Mouse (Mus musculus) thymus, adult 18-20 months (tissue): ENCODE data around the gene C5ar2.
A peak's percentile ranks its signal among the peaks of the same experiment; 100 is the strongest.
"Not testable (repeated sequence)": the region's sequence is repeated elsewhere in the genome, so short reads cannot be mapped to it uniquely, and the experiment has no call there.

Experiments
- DNase-seq, 2 experiments: peaks; one replicate each; pipeline ENCODE4 v3.0.0; 2022; ENCODE audit warnings: mixed read lengths in 2 of 2

The C5ar2 gene

DNA sequence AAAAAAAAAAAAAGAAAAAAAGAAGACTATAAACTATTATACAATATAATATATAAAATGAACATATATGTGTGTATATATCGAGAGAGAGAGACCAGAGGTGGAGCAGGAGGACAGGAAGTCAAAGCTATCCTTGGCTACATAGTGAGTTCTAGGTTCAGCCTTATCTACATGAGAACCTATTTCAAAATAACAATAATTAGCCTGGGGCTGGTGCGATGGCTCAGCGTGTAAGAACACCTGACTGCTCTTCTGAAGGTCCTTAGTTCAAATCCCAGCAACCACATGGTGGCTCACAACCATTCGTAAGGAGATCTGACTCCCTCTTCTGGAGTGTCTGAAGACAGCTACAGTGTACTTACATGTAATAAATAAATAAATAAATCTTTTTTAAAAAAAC is 12.0 kb upstream of the C5ar2 start:
- not testable (repeated sequence) for DNase-seq

DNA sequence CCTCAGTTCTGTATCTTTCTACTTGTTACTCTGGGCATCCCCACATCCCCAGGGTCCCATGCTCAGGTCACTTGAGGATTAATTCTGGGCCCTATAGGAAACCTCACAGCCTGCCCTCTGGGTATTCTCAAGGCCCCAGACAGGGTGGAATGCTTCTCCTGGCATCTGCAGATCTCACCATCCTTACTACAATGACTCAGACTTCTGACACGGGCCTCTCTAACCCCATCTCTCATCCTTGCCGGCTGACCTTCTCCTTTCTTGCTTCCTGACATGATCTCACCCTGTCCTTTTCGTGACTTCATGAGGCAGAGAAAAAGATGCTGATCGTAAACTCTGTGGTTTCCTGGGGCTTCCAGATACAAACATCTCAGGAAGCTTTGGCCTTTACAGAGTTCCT is 10.2 kb upstream of the C5ar2 start:
- DNase-seq: no peak

DNA sequence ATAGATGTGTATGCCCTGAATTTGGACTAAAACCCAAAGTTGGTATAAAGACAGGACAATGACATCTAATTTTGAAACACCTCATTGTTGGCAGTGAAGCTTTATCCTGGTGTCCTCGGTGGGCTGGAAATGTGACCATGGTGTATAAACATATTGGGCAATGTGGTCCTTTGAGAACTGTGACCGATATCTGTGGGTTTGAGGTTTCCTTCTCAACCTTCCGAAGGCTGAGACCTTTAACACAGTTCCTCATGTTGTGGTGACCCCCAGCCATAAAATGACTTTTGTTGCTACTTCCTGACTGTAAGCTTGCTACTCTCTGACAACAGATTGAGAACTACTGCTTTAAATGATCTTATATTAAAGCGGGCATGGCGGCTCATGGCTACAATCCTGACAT is 6.7 kb upstream of the C5ar2 start:
- no peak for DNase-seq

DNA sequence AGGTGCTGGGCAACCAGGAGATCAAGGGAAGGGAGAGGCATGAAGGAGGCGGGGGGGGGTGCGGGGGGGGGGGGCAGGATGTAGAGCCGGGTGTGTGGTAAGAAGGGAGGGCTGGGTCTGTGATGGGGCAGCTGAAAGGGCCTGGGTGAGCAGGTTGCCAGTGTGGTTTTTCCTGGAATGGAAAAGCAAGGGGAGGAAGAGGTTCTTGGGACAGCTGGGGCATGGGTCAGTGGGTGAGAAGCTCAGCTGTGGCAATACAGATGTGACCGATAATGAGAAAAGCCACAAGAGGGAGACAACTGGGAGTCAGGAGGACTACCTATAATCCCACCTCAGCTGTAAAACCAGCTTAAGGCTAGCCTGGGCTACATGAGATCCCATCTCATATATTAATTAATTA is 2.0 kb upstream of the C5ar2 start:
- no peak for DNase-seq

DNA sequence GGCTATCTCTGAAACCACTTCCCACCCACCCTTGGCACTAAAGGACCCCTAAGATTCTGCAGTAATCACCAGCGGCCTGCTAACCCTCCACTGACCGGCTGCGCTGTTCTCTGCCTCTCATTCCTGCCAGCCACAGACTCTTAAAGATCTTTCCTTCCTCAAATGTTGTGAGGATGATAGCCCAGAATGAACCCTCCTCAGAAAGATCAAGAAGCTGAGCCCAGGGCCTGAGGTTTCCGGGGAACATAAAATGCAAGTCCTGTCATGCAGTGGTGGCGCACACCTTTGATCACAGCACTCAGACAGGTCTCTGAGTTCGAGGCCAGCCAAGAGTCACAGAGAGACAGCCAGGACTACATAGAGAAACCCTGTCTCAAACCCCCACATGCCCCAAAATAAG is 1.8 kb downstream of the C5ar2 start:
- DNase-seq: no peak

DNA sequence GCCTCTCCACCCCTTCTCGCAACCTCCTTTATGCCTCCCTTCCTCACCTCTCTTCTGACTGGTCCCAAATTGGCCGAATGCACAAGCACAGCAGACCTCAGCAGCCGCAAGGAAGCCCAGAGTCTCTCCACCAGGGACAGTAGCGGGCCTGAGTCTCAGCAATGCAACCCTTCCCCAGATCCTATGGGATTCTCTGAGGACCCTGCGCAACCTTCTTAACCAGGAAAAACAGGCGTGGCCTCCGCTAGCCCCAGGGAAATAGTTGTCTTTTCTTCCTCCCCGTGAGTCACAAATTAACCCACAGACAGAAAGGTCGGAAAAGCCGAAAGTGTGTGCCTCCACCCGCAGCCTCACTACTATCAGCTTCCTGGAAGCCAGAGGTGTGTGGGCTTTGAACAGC is 2.2 kb downstream of the C5ar2 start:
- no peak for DNase-seq

DNA sequence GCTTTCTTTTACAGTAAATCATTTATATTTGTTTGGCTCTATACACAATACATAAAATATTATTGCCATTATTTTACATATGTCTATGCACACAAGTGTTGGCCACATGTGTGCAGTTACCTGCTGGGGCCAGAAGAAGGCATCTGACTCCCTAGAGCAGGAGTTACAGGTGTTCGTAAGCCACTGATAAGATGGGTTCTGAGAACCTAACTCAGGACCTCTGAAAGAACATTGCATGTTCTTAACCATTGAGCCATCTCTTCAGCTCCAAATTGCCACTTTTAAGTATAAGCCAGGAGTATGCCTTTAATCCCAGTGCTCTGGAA is 3.0 kb downstream of the C5ar2 start:
- no peak for DNase-seq

DNA sequence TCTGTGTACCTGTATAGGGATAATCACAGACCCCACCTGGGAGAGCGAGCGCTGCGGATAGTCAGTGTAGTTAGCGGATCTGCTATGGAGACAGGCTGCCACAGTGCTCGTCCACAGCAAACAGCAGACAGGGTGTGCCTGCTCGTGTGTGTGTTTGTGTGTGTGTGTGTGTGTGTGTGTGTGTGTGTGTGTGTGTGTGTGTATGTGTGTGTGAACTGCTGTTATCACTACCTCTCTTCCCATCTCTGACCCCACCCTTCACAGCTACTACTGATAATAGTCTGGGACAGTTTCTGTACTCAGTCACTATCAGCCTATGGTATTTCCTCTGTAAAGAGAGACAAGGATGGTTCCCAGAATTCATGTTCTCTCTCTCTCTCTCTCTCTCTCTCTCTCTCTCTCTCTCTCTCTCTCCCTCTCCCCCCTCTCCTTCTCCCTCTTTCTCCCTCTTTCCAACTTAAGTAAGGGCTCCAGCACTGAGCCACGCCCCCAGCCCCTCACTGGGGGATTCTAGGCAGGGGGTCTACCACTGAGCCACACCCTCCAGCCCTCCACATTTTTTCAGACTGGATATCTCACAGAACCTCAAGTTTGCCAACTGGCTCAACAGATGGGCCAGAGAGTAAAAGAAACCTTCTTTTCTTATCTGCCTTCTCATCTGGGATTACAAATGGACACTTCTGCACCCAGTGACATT is 3.5 kb downstream of the C5ar2 start:
- no peak for DNase-seq

DNA sequence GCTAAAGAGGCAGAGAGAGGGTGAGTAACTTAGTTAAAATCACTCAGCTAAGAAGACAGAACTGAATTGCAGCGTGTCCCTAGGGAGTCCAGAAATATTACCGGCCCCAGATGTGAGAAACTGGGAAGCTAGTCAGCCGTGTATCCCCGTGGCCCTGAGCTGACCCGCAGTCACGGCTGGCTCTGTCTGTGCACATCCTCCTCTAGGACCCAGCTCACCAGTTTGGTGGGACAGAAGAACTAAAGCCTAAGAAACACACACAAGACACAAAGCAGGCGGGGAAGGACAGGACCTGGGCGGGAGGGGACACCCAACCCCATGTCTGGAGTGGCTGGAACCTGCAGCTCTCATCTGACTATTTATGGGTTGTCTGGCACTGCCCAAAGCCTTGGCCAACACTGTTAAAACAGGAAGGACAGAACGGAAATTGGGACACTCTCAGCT is 4.4 kb downstream of the C5ar2 start:
- no peak for DNase-seq

DNA sequence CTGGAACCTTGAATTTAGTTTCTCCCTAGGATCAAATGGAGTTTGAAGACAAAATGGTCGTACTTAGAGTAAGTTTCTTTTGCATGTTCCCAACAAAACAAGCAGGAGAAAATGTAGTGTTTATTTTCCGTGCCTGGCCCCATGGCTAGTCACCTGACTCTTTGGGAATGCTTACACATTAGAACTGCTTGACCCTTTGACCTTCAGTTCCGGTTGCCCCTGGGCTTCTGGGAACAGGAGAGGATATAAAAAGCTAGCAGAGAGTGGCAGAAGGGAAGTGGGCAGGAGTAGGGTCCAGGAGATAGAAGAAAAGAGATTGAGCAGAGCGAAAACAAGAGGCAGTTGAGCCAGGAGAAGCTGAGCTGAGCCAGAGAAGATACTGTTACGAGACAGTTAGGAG is 14.1 kb downstream of the C5ar2 start:
- DNase-seq: no peak

DNA sequence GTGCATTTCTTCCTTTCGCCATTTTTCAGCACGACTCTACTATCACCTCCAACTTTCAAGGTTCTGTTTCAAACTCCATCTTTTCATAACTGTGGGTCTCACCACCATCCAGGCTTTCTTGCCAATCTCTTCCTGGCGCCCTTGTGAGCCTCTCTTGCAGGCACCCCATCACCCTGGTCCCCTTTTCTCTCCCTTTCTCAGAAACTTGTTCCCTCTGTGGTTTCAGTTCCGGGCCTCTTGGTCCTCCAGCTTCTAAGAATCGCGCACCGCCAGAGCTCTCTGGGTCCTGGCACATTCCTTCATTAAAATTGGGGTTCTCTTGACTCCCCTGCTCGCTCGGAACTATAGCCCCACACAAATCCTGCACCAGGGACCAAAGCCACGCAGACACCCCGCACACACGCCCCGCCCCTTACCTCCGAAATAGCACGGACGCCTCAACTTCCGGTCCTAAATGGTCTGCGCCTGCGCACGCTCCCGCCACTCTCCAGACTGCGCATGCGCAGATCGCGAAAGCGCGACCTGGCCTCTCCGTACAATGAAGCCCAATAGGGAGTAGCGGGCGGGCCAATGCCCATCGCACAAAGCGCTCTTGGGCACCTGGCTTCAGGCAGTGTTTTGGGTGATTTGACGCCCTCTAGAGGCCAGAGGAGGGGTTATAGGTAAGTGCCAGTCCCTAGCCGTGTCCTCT is 22.2 kb downstream of the C5ar2 start, which contains the start of gene Dhx34:
Gene Dhx34 (minus strand): TSS at position 456 of the 691 bp plus-strand sequence.
- peak; percentile 89 to 94 for DNase-seq

DNA sequence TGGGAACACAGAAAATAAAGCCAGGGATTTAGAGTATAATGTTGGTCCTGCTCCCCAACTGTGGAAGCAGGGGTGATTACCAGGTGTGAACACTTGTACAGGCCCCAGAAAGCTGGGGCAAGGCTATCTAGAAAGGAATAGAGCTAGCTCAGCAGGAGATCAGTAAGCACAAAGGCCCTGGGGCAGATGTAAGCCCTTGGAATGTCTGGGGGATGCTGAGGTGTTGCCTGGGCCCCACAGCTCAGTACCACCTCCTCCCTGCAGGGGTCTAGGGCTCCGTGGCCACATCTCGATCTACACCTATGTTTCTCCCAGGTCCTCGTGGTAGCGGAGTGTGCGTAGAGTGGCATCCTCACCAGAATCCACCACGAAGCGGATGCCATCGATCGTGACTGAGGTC is 30.0 kb downstream of the C5ar2 start:
- DNase-seq: no peak

DNA sequence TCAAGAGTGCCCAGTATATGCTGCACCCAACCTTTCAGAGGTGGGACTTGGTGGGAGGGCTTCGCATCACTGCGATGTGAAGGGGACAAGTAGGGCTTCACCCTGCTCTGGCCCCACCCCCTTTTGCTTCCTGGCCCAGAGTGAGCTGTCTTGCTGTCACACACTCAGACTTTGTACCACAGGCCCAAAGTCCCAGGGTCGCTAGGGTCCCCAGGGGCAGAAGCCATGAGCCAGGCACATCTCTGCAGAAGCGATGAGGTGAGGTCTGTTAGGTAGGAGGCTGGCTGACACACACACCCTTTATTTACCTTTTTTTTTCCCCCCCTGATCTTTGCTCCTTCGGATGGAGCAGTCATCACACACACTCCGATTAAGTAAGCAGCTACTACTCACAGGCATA is 30.8 kb downstream of the C5ar2 start:
- no peak for DNase-seq

DNA sequence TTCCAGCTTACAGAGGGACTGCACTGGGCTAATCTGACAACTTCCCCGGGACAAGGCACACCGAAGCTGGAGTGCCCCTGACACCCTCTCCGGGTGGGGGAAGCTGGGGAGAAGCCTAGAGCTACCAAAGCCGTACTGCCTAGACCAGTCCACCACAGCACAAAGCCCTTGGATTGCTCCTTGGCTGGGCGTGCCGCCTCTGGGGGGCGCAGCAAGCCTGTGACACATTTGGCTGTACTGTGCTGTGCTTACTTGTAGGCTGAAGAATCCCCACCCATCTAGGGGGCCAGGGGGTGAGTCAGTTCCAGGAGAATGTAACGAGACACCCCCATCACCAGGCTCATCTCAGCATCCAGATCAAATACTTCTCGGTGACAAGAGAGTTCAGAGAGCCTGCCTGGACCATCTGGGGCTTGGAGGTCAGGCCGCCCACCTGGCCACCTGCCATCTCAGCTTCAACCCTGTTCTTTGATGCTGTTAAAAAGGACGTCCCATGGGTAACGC is 33.0 kb downstream of the C5ar2 start:
- no peak for DNase-seq

DNA sequence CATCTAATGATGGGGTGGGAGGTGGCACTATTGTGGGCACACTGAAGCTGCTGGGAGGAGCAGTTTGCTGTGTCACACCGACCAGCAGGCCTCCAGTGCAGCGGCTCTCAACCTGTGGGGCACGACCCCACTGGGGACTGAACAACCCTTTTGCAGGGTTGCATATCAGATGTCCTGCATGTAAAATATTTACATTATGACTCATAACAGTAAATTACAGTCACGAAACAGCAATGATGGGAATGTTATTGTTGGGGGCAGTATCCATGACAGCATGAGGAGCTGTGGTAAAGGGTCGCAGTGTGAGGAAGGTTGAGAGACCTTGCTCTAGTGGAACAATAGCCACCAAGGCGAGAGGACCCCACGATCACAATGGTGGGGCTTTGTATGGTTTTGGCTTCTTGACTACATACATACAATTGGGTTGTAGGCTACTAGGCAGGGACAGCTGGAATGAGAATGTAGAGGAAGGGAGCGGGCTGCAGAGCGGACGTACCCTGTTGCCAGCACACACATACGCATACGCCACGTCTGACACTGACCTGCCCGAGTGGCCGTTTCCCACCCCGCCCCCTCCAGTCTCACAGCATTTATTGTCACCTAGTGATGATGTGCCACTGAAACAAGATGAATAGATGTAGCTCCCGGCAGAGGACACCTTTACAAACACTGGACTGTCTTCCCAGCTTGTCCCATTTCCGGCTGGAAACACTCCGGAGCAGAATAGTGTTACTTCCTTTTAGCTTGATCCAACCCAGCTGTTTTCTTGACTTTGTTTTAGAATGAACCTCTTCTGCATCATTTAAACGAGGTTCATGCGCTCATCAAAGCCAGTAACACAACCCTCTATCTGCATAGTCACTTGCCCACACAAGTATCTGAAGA is 34.9 kb downstream of the C5ar2 start:
- DNase-seq: no peak

DNA sequence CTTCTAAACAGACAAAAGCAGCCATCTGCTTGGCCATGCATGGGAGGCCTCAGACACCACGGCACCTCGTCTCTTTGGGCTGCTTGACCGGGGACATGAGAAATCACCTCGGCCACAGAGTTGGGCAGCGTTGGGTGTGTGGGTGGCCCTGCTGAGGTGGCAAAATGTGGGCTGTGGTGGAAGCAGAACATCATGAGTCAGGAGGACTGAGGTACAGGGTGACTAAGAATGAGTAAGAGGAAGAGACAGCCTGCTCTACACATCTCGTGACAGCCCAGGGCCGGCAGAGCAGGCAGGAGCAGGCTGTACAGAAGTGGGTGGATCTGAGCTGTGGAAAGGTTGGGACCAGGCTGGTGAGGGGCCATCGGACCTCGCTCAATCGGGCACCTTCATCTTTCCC is 36.5 kb downstream of the C5ar2 start:
- peak in 1 of 2 experiments; percentile 45 for DNase-seq

DNA sequence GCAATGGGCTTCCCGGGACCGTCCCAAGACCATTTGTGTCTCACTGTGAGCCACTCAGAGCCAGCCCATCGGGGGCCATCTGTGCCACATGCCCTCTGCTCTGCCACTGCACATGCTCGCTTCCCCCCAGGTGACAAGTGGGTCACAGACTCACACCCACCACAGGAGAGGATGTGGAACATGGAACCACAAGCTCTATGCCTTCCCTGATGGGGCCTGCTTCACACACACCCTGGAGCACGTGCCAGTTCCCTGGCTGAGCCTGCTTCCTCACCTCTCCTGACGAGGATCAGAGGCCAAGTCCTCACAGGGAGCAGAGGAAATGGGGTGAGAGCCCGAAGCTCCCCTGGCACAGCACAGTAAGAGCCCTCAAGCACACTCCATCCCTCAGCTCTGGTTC is 36.9 kb downstream of the C5ar2 start:
- peak; percentile 71 to 83 for DNase-seq

DNA sequence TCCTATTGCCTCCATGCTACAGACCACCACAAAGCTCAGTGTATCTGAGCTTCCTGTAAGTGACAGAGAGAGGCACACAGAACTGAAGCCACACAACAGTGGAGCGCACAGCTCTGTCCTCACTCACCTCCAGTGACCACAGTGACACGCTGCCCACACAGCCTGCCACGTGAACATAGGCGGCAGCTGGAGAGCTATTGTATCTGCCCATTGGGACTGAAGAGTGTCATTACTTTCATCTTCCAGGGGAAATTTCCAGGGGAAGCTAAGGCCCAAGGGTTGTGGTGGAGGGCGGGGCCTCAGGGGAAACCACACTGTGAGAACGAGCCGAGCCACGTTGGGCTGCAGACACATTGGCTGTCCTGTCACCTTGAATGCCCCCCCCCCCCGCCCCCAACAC is 39.2 kb downstream of the C5ar2 start:
- no peak for DNase-seq

DNA sequence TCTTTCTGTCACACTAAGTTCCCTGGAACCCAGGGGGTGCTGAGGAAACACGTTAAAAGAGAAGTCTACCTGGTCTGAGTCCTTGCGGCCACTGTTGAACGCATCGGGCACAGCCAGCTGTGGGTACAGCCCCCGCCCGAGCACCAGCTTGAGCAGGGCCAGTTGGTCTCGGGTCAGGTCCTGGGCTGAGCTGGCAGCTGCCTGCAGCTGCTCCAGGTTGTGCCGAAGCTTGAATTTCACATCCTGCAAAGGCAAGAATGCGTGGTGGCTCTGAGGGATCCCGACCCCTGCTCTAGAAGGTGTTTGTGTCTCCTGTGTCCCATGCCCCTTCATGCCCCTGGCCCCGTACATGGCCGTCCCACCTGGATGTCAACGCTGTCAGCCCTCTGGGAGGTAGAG is 40.5 kb downstream of the C5ar2 start:
- no peak for DNase-seq

DNA sequence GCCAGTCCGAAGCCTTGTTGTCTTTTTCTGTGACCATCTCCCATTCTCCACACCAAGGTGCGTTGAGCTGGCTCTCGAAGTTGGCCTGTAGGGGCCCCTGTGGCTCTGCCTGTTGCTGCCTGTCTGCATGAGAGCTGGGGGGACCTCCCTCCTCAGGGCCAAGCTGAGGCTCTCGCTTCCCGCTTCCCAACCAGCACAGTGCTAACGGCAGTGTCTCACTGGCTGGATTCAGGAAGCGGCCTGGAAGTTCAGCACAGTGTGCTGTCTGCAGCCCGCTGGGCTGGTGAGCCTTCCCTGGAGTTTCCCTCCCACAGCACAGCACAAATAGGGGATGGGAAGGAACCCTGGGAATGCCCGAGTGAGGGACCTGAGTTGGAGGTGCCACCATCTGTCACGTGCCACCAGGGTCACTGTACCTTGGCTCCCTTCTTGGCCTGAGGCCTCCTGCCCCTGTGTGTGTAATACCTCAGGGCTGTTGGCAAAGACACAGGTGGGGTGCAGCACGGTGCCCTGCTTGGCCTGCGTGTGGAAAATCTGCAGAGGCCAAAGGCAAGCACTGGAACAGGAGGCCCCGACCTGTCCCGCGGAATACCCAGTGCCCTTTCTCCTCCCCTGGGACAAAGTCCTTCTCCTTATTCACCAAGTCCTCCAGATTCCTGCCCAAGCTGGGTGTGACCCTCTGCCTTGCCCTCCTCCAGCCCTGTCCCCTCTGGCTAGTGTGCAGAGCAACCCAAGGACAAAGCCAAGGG is 41.0 kb downstream of the C5ar2 start:
- no peak for DNase-seq

DNA sequence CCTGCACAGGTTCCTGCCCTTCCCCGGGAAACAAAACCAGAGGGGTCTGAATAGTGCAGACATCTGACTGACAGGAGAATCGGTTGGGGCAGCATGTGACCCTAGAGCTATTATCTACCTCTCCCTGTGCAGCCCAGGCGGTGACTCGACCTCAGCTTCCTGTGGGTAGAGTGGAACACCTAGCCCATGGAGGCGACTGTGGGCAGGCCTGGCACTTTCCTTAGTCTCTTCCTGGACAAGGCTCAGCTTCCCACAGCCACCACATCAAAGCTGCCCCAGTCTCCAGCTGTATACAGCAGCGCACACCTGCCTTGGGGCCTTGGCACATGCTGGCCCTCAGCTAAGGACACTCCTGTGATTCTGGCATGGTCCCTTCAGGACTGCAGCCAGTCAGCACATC is 42.8 kb downstream of the C5ar2 start:
- peak; percentile 51 to 70 for DNase-seq

DNA sequence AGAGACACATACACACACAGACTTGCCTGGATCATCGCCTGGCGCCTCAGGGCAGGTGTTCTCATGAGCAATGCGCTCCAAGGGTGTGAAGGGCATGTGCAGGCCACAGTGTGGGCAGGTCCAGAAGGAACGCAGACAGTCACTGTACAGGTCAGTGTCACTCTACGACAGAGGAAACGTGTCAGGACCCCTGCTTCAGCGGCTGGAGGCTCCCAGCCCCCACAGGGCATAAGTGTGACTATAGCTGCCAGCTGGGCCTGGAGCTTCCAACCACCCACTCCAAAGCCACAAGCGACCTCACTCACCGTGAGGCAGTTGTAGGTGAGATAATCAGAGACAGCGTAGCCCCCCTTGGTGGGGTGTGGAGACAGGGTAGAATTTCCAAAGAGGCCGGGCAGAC is 45.4 kb downstream of the C5ar2 start:
- peak in 1 of 2 experiments; percentile 38 for DNase-seq

DNA sequence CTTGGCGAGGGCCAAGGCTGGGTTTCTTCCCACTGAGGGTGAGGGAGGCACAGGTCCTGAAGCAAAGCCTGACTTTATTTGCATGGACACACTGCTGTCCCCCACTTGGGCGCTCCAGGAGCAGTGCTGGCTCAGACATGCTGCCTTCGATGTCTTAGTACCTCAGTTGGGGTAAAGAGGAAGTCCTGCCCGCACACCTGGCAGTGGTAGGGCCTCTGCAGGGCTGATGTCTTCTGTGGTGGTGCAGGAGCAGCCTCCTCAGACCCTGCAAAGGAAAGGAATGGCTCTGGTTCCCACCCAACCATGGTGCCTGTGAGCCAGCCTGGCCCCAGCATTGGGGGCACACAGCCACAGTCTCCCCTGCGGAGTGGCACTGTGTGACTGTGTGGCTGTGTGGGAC is 46.8 kb downstream of the C5ar2 start:
- DNase-seq: peak; percentile 64 to 78
